Mouse (Mus musculus) myocyte (in vitro differentiated cells): Measurements from ENCODE around the gene Nradd. TPM values are rescaled to one million over a fixed set of nuclear protein-coding genes. Genes with fewer than 3 reads are reported as not detected.

Experiments
- H3K27me3 ChIP-seq: one replicate; pipeline ENCODE4 v1.6.1; 2011; ENCODE audit not compliant: control insufficient read depth, insufficient read depth, insufficient read length
- H3K36me3 ChIP-seq: one replicate; pipeline ENCODE4 v1.6.1; 2011; ENCODE audit not compliant: control insufficient read depth, insufficient read depth
- H3K4me2 ChIP-seq: one replicate; pipeline ENCODE4 v1.6.1; 2011; ENCODE audit warnings: low read depth, control low read depth
- H3K4me3 ChIP-seq: one replicate; pipeline ENCODE4 v1.5.1; 2011; ENCODE audit warnings: mild to moderate bottlenecking, control low read depth, moderate library complexity
- H3K79me2 ChIP-seq: one replicate; pipeline ENCODE4 v1.6.1; 2011; ENCODE audit not compliant: control insufficient read depth, insufficient read depth
- H3ac ChIP-seq: one replicate; pipeline ENCODE4 v1.6.1; 2011; ENCODE audit not compliant: control insufficient read depth, insufficient read length
- CEBPB ChIP-seq: IDR thresholded peaks from 2 replicates; pipeline ENCODE4 v1.6.1; 2011; ENCODE audit warnings: mild to moderate bottlenecking, moderate library complexity; ENCODE audit not compliant: poor library complexity, insufficient read depth, severe bottlenecking
- E2F4 ChIP-seq: IDR thresholded peaks from one replicate; pipeline ENCODE4 v1.6.1; 2011; ENCODE audit warnings: mild to moderate bottlenecking, control low read depth, moderate library complexity; ENCODE audit not compliant: insufficient read depth
- MAX ChIP-seq: IDR thresholded peaks from one replicate; pipeline ENCODE4 v1.6.1; 2011; ENCODE audit warnings: low read depth, mild to moderate bottlenecking, control low read depth
- MYOD1 ChIP-seq, 3 experiments: IDR thresholded peaks; one replicate each; pipeline ENCODE4 v1.6.1; 2011; ENCODE audit warnings: control low read depth in 2 of 3, low read depth in 2 of 3, mild to moderate bottlenecking in 2 of 3, moderate library complexity in 1 of 3; ENCODE audit not compliant: insufficient read length in 2 of 3, control insufficient read depth in 1 of 3
- MYOG ChIP-seq, 3 experiments: IDR thresholded peaks; one replicate each; pipeline ENCODE4 v1.6.1; 2011; ENCODE audit warnings: control low read depth in 2 of 3, low read depth in 2 of 3, mild to moderate bottlenecking in 2 of 3; ENCODE audit not compliant: insufficient read length in 2 of 3, control insufficient read depth in 1 of 3, insufficient read depth in 1 of 3
- POLR2A ChIP-seq: IDR thresholded peaks from one replicate; pipeline ENCODE4 v1.6.1; 2011; ENCODE audit warnings: low read depth, mild to moderate bottlenecking, control low read depth, moderate library complexity; ENCODE audit not compliant: insufficient read length
- POLR2AphosphoS2 ChIP-seq: IDR thresholded peaks from one replicate; pipeline ENCODE4 v1.6.1; 2011; ENCODE audit warnings: low read depth, control low read depth; ENCODE audit not compliant: insufficient read length
- REST ChIP-seq: IDR thresholded peaks from one replicate; pipeline ENCODE4 v1.6.1; 2011; ENCODE audit warnings: mild to moderate bottlenecking, control low read depth, moderate library complexity; ENCODE audit not compliant: insufficient read depth, insufficient read length
- SRF ChIP-seq: IDR thresholded peaks from one replicate; pipeline ENCODE4 v1.6.1; 2011; ENCODE audit warnings: low read depth; ENCODE audit not compliant: control insufficient read depth, insufficient read length
- TCF12 ChIP-seq: IDR thresholded peaks from one replicate; pipeline ENCODE4 v1.6.1; 2011; ENCODE audit warnings: mild to moderate bottlenecking, control low read depth; ENCODE audit not compliant: poor library complexity, insufficient read depth, severe bottlenecking
- TCF3 ChIP-seq: IDR thresholded peaks from one replicate; pipeline ENCODE4 v1.6.1; 2011; ENCODE audit warnings: low read depth, control low read depth; ENCODE audit not compliant: insufficient read length
- USF1 ChIP-seq: IDR thresholded peaks from one replicate; pipeline ENCODE4 v1.6.1; 2011; ENCODE audit warnings: low read depth, mild to moderate bottlenecking, control low read depth, moderate library complexity
- polyA plus RNA-seq: library from polyadenylated mRNA; unstranded; fragments of >200 nt; fragmentation: generic; extraction: Trizol; gene quantifications from one replicate; pipeline ENCODE4 v1.2.1, GENCODE M21; 2012; ENCODE audit warnings: missing spikeins

Nradd gene
- polyA plus RNA-seq, 1 experiment: 66.9 TPM

DNA sequence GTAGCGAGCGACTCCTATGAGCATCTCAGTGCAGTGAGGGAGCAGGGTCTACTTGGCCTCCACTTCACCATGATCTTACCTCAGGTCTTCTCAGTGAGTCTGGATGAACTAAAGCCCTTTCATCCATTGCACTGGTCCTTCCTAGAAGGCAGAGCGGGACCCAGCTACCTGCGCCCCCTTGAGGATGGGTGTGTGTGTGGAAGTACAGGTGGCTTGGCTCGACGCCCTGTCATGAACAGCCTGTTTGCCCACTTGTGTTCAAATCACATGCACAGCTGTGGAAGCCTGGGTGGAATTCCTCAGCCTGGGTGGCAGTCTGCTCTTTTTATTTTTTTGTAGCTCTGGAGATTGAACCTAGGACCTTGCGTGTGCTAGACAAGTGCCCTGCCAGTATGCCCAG is 4.1 kb downstream of the Nradd start:
- peaks cover 8% of the 10 kb centered on the region for H3K79me2 ChIP-seq
- peaks cover 18% of the 10 kb centered on the region for H3K36me3 ChIP-seq
- H3ac ChIP-seq: no peak overlapping the region
- no peak overlapping the region for H3K4me2 ChIP-seq
- H3K27me3 ChIP-seq: no peaks in the 10 kb centered on the region
- TF ChIP-seq SRF: no peak
- peak in 1 of 3 experiments; percentile 41 for TF ChIP-seq MYOD1 (IDR thresholded peaks at IDR 0.05; ENCODE audit: control insufficient read depth in 1 of 3, insufficient read length in 2 of 3, low read depth in 2 of 3)
- TF ChIP-seq MAX: no peak
- no peak for TF ChIP-seq TCF3
- TF ChIP-seq CEBPB: no peak
- TF ChIP-seq POLR2A: no peak
- peak in 2 of 3 experiments; percentile 35 to 57 for TF ChIP-seq MYOG (IDR thresholded peaks at IDR 0.05; ENCODE audit: control insufficient read depth in 1 of 3, insufficient read depth in 1 of 3, insufficient read length in 2 of 3, low read depth in 2 of 3)
- TF ChIP-seq POLR2AphosphoS2: peak; percentile 41
- TF ChIP-seq TCF12: no peak
- TF ChIP-seq REST: no peak
- TF ChIP-seq USF1: no peak
- no peak for TF ChIP-seq E2F4
- H3K4me3 ChIP-seq: no peak overlapping the region

- no peak for TF ChIP-seq SRF
- no peak for TF ChIP-seq CEBPB
- TF ChIP-seq MYOG (IDR thresholded peaks at IDR 0.05; ENCODE audit: control insufficient read depth in 1 of 3, insufficient read depth in 1 of 3, insufficient read length in 2 of 3, low read depth in 2 of 3): no peak
- Histone ChIP-seq H3K27me3 (no peaks in the 10 kb centered on the region), H3K36me3 (peaks cover 23% of the 10 kb centered on the region), H3K79me2 (peaks cover 3% of the 10 kb centered on the region), H3K4me2 (no peak overlapping the region), H3K4me3 (no peak overlapping the region), H3ac (no peak overlapping the region)
These were observed 7.2 kb downstream of the Nradd start for GRCm38 (mm10) chr9:110617081-110617480.

GRCm38 (mm10) chr9:110611471-110611870 is 12.8 kb downstream of the Nradd start:
- Histone ChIP-seq H3K36me3 (peaks cover 17% of the 10 kb centered on the region), H3ac (no peak overlapping the region)
- TF ChIP-seq CEBPB (no peak), POLR2A (no peak), REST (no peak), TCF3 (no peak), MAX (no peak), TCF12 (no peak), USF1 (no peak), E2F4 (no peak), MYOD1 (IDR thresholded peaks at IDR 0.05; ENCODE audit: control insufficient read depth in 1 of 3, insufficient read length in 2 of 3, low read depth in 2 of 3) (no peak), SRF (no peak), MYOG (IDR thresholded peaks at IDR 0.05; ENCODE audit: control insufficient read depth in 1 of 3, insufficient read depth in 1 of 3, insufficient read length in 2 of 3, low read depth in 2 of 3) (no peak), POLR2AphosphoS2 (no peak)

DNA sequence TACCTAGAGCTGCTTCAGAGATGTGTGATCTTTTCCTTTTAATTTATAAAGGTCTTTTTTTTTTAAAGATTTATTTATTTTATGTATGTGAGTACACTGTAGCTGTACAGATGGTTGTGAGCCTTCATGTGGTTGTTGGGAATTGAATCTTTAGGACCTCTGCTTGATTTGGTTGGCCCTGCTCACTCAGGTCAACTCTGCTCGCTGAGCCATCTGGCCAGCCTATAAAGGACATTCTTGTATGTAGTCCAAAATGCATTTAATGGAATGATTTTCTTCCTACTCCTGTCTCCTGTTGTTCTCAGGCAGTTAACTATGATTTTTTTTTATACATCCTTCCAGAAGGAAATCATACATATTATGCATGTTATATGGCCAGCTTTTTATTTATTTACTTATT is 40.7 kb downstream of the Nradd start:
- Histone ChIP-seq H3K36me3 (no peaks in the 10 kb centered on the region), H3K4me2 (no peak overlapping the region), H3K27me3 (no peaks in the 10 kb centered on the region), H3ac (no peak overlapping the region), H3K4me3 (no peak overlapping the region), H3K79me2 (peaks cover 50% of the 10 kb centered on the region)
- TF ChIP-seq TCF12 (no peak), SRF (no peak), TCF3 (no peak), E2F4 (no peak)

More at GRCm38 (mm10) chr9:110611471-110611870, 12.8 kb downstream of the Nradd start:
- peaks cover 9% of the 10 kb centered on the region for H3K79me2 ChIP-seq
- H3K4me3 ChIP-seq: no peak overlapping the region
- H3K4me2 ChIP-seq: no peak overlapping the region
- no peaks in the 10 kb centered on the region for H3K27me3 ChIP-seq

GRCm38 (mm10) chr9:110582161-110582560 is 42.1 kb downstream of the Nradd start:
- no peaks in the 10 kb centered on the region for H3K27me3 ChIP-seq
- no peak overlapping the region for H3ac ChIP-seq
- H3K79me2 ChIP-seq: peaks cover 40% of the 10 kb centered on the region
- TF ChIP-seq E2F4 (no peak), SRF (no peak), CEBPB (no peak), MYOD1 (IDR thresholded peaks at IDR 0.05; ENCODE audit: control insufficient read depth in 1 of 3, insufficient read length in 2 of 3, low read depth in 2 of 3) (no peak), TCF3 (no peak), MYOG (IDR thresholded peaks at IDR 0.05; ENCODE audit: control insufficient read depth in 1 of 3, insufficient read depth in 1 of 3, insufficient read length in 2 of 3, low read depth in 2 of 3) (no peak), TCF12 (no peak), USF1 (no peak), POLR2A (no peak), REST (no peak), MAX (no peak), POLR2AphosphoS2 (no peak)
- no peak overlapping the region for H3K4me2 ChIP-seq
- H3K4me3 ChIP-seq: no peak overlapping the region
- H3K36me3 ChIP-seq: no peaks in the 10 kb centered on the region

Other genes with a start within 250 kb of the Nradd start
- 36.0 TPM for gene Ptpn23, start 216.2 kb downstream of the Nradd start, polyA plus RNA-seq
- not detected for gene Ngp, start 204.7 kb downstream of the Nradd start, polyA plus RNA-seq
- gene Klhl18, start 147.8 kb downstream of the Nradd start, polyA plus RNA-seq: 10.2 TPM
- gene Kif9, start 147.5 kb downstream of the Nradd start, polyA plus RNA-seq: 0.48 TPM
- 11.6 TPM for gene Setd2, start 91.9 kb downstream of the Nradd start, polyA plus RNA-seq
- 3.3 TPM for gene Nbeal2, start 29.7 kb upstream of the Nradd start, polyA plus RNA-seq
- 59.2 TPM for gene Ccdc12, start 32.1 kb upstream of the Nradd start, polyA plus RNA-seq
- gene Myl3, start 117.4 kb upstream of the Nradd start, polyA plus RNA-seq: 0.22 TPM
- 0.20 TPM for gene Pth1r, start 122.7 kb upstream of the Nradd start, polyA plus RNA-seq
- not detected for gene Prss42, start 173.7 kb upstream of the Nradd start, polyA plus RNA-seq
- gene Prss44, start 189.5 kb upstream of the Nradd start, polyA plus RNA-seq: not detected
- gene Prss43, start 202.2 kb upstream of the Nradd start, polyA plus RNA-seq: not detected
- gene Prss45, start 210.1 kb upstream of the Nradd start, polyA plus RNA-seq: not detected
- gene Prss46, start 220.1 kb upstream of the Nradd start, polyA plus RNA-seq: 0.11 TPM
- 0.02 TPM for gene Prss50, start 233.5 kb upstream of the Nradd start, polyA plus RNA-seq